Mouse (Mus musculus): ENCODE measurements around the gene Mpo. TPM values are rescaled to one million over a fixed set of nuclear protein-coding genes. Genes with fewer than 3 reads are reported as not detected.
A peak's percentile ranks its signal among the peaks of the same experiment; 100 is the strongest.

Mpo gene
- polyA plus RNA-seq, 1 experiment from 2014 or later, result 3.4 TPM

MicroRNA genes within 50 kb of the gene (microRNA counts, 519-probe panel; counts per million panel counts)
- microRNA mmu-miR-142-3p (3,803 counts per million, percentile 76 among the panel's probes with 10 or more counts), microRNA mmu-miR-142-5p (4,642 counts per million, percentile 84 among the panel's probes with 10 or more counts)

Small RNA genes within 50 kb of the gene (microRNA-seq; reads per million reads assigned to microRNA genes)
- not detected for gene Mir142
- not detected for gene Mir142b

Other genes with a start within 250 kb of the Mpo start
- not detected in 2 replicates for gene Gm11492, start 226.9 kb upstream of the Mpo start, polyA plus RNA-seq (2016; fragmentation: Nextera tagmentation; extraction: Ambion mirVana)
- gene Sept4, start 224.7 kb upstream of the Mpo start, polyA plus RNA-seq (2016; fragmentation: Nextera tagmentation; extraction: Ambion mirVana), result 13.3 TPM in 2 replicates
- gene Mtmr4, start 201.4 kb upstream of the Mpo start, polyA plus RNA-seq (2016; fragmentation: Nextera tagmentation; extraction: Ambion mirVana), result 54.9 and 58.2 TPM in 2 replicates
- gene Hsf5, start 176.4 kb upstream of the Mpo start, polyA plus RNA-seq (2016; fragmentation: Nextera tagmentation; extraction: Ambion mirVana), result 0.31 and 0.51 TPM in 2 replicates
- gene Rnf43, start 130.9 kb upstream of the Mpo start, polyA plus RNA-seq (2016; fragmentation: Nextera tagmentation; extraction: Ambion mirVana), result 4.5 and 5.5 TPM in 2 replicates
- gene Supt4a, start 56.0 kb upstream of the Mpo start, polyA plus RNA-seq (2016; fragmentation: Nextera tagmentation; extraction: Ambion mirVana), result 158 TPM in 2 replicates
- 5.1 and 8.6 TPM in 2 replicates for gene Tspoap1, start 33.0 kb upstream of the Mpo start, polyA plus RNA-seq (2016; fragmentation: Nextera tagmentation; extraction: Ambion mirVana)
- 0.56 and 0.83 TPM in 2 replicates for gene Lpo, start 34.7 kb downstream of the Mpo start, polyA plus RNA-seq (2016; fragmentation: Nextera tagmentation; extraction: Ambion mirVana)
- 19.8 and 20.6 TPM in 2 replicates for gene Mks1, start 59.6 kb downstream of the Mpo start, polyA plus RNA-seq (2016; fragmentation: Nextera tagmentation; extraction: Ambion mirVana)
- not detected in 2 replicates for gene Epx, start 82.0 kb downstream of the Mpo start, polyA plus RNA-seq (2016; fragmentation: Nextera tagmentation; extraction: Ambion mirVana)
- gene Olfr462, start 98.7 kb downstream of the Mpo start, polyA plus RNA-seq (2016; fragmentation: Nextera tagmentation; extraction: Ambion mirVana), result not detected in 2 replicates
- gene Olfr463, start 103.8 kb downstream of the Mpo start, polyA plus RNA-seq (2016; fragmentation: Nextera tagmentation; extraction: Ambion mirVana), result not detected in 2 replicates
- gene Olfr464, start 127.4 kb downstream of the Mpo start, polyA plus RNA-seq (2016; fragmentation: Nextera tagmentation; extraction: Ambion mirVana), result 0.10 TPM in 1 of 2 replicates, not detected in the other
- gene Dynll2, start 194.0 kb downstream of the Mpo start, polyA plus RNA-seq (2016; fragmentation: Nextera tagmentation; extraction: Ambion mirVana), result 25.5 and 28.2 TPM in 2 replicates